Mouse (Mus musculus) limb, embryonic 12.5 days (tissue): ENCODE measurements around the gene Tarsl2. TPM values are rescaled to one million over a fixed set of nuclear protein-coding genes. Genes with fewer than 3 reads are reported as not detected.
A peak's percentile ranks its signal among the peaks of the same experiment; 100 is the strongest.

Experiments
- ATAC-seq: fragments of 200-750 bp; cut with Nextera tagmentation; 2 replicates; pipeline ENCODE4 v1.8.0; 2017; ENCODE audit warnings: low read depth, moderate TSS enrichment; ENCODE audit not compliant: insufficient number of reproducible peaks, insufficient read depth, low FRiP score, low TSS enrichment
- H3K27ac ChIP-seq: fragments of 300-500 bp; sonication (generic); 2 replicates; pipeline ENCODE4 v1.5.1; 2016; ENCODE audit warnings: mild to moderate bottlenecking, moderate library complexity
- H3K27me3 ChIP-seq: fragments of 300-500 bp; sonication (generic); 2 replicates; pipeline ENCODE4 v1.6.1; 2016; ENCODE audit warnings: mild to moderate bottlenecking, moderate library complexity
- H3K36me3 ChIP-seq: fragments of 300-500 bp; sonication (generic); 2 replicates; pipeline ENCODE4 v1.6.1; 2016; ENCODE audit warnings: mild to moderate bottlenecking, moderate library complexity
- H3K4me1 ChIP-seq: fragments of 300-500 bp; sonication (generic); replicated peaks from 2 replicates; pipeline ENCODE4 v1.6.1; 2016
- H3K4me2 ChIP-seq: fragments of 300-500 bp; sonication (generic); 2 replicates; pipeline ENCODE4 v1.6.1; 2016; ENCODE audit warnings: mild to moderate bottlenecking, moderate library complexity
- H3K4me3 ChIP-seq: fragments of 300-500 bp; sonication (generic); replicated peaks from 2 replicates; pipeline ENCODE4 v1.5.1; 2016; ENCODE audit warnings: mild to moderate bottlenecking
- H3K9ac ChIP-seq: fragments of 300-500 bp; sonication (generic); replicated peaks from 2 replicates; pipeline ENCODE4 v1.6.1; 2016; ENCODE audit warnings: mild to moderate bottlenecking, moderate library complexity
- H3K9me3 ChIP-seq: fragments of 300-500 bp; sonication (generic); 2 replicates; pipeline ENCODE4 v1.6.1; 2016; ENCODE audit warnings: mild to moderate bottlenecking, moderate library complexity
- WGBS: fragments of 180-500 bp; shearing (Covaris S2); methylation state at CpG from one replicate; pipeline ENCODE4 v1.1.7; 2016; 5-methylcytosine and 5-hydroxymethylcytosine counted together
- polyA plus RNA-seq: library from polyadenylated mRNA; unstranded; fragments of >200 nt; fragmentation: Nextera tagmentation; extraction: Ambion mirVana; gene quantifications from 2 replicates; pipeline ENCODE4 v1.2.1, GENCODE M21; 2016

Tarsl2 gene
- polyA plus RNA-seq, 1 experiment from 2014 or later, result 11.6 TPM

DNA sequence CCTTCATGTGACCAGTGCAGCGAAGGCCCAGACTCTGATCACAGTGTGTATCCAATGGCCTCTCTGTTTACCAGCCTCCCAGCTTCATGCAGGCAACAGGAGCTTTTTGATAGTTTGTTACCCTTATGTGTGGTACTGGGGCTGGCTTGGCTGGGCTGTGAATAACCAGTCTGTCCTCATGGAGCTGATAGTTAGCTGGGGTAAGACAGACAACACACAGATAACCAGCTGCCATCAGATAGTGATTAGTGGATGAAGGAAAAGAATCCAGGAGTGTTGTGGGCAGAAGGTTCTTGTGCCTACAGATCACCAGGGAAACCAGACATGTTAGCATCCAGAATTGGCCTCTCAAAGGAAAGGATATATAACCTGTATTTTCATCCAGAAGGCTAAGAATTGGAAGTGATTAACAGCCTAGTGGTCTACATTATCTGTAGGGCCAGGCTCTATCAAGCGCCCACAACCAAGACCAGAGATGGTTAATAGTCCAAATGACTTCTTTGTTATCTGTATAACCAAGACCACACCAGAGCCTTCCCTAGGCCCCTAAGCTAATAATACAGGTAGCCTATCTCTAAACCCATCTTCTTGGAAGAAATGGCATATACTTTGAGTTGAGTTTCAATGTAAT lies 12.9 kb downstream of the Tarsl2 start:
- Histone ChIP-seq H3K4me1 (no peaks in the 10 kb centered on the region), H3K27ac (no peak overlapping the region), H3K9ac (no peak overlapping the region), H3K4me2 (no peak overlapping the region), H3K36me3 (peaks cover 14% of the 10 kb centered on the region; the same call in 1 of the 2 replicates), H3K27me3 (no peaks in the 10 kb centered on the region), H3K9me3 (no peaks in the 10 kb centered on the region), H3K4me3 (no peak overlapping the region)
- WGBS, result 88% methylated on average over 2 of the region's 2 CpGs
- ATAC-seq, result no peak

DNA sequence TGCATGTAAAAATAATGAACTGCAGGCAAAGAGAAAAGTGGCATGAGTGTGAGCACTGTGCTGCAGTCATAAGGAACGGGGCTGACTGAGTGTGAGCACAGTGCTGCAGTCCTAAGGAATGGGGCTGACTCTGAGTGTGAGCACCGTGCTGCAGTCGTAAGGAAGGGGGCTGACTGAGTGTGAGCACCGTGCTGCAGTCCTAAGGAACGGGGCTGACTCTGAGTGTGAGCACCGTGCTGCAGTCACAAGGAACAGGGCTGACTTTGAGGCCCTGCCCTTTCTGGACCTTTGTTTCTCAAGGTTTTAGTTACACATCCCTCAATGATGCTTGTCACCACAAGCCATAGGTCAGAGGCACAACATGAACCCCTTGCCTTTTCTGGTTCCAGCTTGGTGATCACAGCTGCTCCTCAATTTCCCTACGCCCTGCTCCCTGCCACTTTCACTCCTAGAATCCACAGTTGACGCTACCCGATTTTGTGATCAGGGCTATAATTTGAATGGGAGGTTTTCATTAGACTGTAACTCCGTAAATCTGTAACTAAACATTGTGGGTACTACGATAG lies 18.6 kb downstream of the Tarsl2 start:
- Histone ChIP-seq H3K27me3 (no peaks in the 10 kb centered on the region), H3K4me3 (no peak overlapping the region), H3K4me1 (no peaks in the 10 kb centered on the region), H3K9ac (no peak overlapping the region), H3K27ac (no peak overlapping the region), H3K4me2 (no peak overlapping the region), H3K36me3 (peaks cover 8% of the 10 kb centered on the region; the same call in 1 of the 2 replicates), H3K9me3 (no peaks in the 10 kb centered on the region)
- no peak for ATAC-seq
- 83% methylated on average over 11 of the region's 11 CpGs for WGBS

DNA sequence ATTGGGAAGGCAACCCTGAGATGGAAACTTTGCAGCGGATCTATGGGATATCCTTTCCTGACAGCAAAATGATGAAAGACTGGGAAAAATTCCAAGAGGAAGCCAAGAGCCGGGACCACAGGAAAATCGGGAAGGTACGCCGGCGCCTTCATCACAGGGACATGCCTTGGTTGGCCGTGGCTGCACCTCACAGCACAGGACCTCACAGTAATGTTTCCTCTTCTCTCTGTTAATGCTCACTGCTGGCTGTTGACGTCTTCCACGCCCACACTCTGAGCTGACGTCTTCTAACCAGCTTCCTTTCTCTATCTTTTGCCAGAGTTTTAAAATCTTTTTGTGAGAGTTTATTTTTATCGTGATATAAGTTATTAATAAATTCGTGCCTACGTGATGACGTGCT lies 19.2 kb downstream of the Tarsl2 start:
- Histone ChIP-seq H3K9me3 (no peaks in the 10 kb centered on the region), H3K36me3 (peaks cover 8% of the 10 kb centered on the region; the same call in 1 of the 2 replicates), H3K27me3 (no peaks in the 10 kb centered on the region), H3K9ac (no peak overlapping the region), H3K4me1 (no peaks in the 10 kb centered on the region), H3K4me3 (no peak overlapping the region), H3K4me2 (no peak overlapping the region), H3K27ac (no peak overlapping the region)
- ATAC-seq, result no peak
- WGBS, result 90% methylated on average over 14 of the region's 14 CpGs

DNA sequence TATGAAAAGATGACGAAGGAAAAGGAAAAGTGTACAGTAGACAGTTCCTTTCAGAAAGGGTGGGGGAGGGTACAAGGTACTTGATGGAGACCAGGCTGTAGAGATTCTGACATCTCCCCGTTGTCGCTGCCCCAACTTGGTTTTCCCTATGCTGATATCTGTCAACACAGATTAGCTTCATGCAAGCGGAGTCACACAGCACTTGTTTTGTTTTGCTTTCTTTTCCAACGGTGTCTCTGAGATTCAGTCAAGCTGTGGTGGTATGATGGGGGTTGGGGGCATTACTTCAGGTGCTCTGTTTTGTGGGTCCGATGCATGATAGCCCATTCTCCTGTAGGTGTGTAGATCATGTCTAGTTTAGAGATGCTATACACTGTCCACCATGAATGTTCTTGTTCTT lies 22.8 kb downstream of the Tarsl2 start:
- H3K36me3 ChIP-seq, result peaks cover 4% of the 10 kb centered on the region; the same call in 1 of the 2 replicates
- no peaks in the 10 kb centered on the region for H3K4me1 ChIP-seq
- H3K27me3 ChIP-seq, result no peaks in the 10 kb centered on the region
- H3K27ac ChIP-seq, result no peak overlapping the region
- no peak for ATAC-seq
- no peak overlapping the region for H3K4me3 ChIP-seq
- no peak overlapping the region for H3K9ac ChIP-seq
- 87% methylated on average over 6 of the region's 6 CpGs for WGBS
- H3K4me2 ChIP-seq, result no peak overlapping the region
- H3K9me3 ChIP-seq, result no peaks in the 10 kb centered on the region

DNA sequence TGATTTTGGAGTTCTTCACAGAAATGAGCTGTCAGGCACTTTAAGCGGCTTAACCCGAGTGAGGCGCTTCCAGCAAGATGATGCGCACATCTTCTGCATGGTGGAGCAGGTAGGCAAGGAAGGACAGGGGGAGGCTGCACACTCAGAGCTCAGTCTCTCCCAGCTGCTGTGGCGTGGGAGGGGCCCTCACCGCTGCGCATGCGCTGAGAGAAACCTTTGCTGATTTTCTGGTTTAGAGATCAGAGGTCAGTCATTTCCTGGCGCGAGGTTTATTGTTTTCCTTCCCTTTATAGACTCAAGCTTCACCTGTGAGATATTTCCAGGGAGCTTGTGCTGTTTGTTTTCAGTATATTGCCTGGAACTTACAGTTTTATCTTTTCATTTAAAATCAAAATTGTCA lies 33.4 kb downstream of the Tarsl2 start:
- Histone ChIP-seq H3K9me3 (no peaks in the 10 kb centered on the region), H3K9ac (no peak overlapping the region), H3K4me3 (no peak overlapping the region), H3K4me1 (no peaks in the 10 kb centered on the region), H3K4me2 (no peak overlapping the region), H3K27ac (no peak overlapping the region), H3K27me3 (no peaks in the 10 kb centered on the region), H3K36me3 (peaks cover 8% of the 10 kb centered on the region; the same call in 1 of the 2 replicates)
- ATAC-seq, result no peak
- WGBS, result 63% methylated on average over 10 of the region's 10 CpGs

DNA sequence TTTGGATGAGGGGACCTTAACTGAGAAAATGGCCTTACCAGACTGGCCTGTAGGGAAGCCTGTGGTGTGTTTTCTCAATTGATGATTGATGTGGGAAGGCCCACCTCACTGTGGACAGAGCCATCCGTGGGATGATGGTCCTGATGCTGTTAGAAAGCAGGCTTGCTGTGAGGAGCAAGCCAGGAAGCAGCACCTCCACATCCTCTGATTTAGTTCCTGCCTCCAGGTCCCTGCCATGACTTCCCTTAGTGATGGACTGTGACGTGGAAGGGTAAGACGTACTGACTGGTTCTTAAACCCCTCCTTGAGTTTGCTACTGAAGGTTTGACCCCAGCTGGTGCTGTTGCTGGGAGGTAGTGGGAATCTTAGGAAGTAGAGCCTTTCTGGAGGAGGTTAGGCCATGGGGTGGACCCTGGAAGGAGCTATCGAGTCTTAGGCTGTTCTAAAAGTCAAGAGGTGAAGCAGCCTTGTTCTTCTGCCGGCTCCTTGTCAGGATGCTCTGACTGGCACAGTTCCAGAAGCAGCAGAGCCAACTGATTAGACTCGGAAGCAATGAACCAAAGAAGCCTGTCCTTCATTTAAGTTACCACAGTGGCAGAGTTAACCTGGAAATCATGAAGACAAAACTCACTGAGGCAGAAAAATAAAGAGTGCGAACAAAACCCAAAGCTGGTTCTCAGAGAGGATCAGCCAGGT lies 34.4 kb downstream of the Tarsl2 start:
- Histone ChIP-seq H3K27ac (no peak overlapping the region), H3K9ac (no peak overlapping the region)
- ATAC-seq, result no peak

DNA sequence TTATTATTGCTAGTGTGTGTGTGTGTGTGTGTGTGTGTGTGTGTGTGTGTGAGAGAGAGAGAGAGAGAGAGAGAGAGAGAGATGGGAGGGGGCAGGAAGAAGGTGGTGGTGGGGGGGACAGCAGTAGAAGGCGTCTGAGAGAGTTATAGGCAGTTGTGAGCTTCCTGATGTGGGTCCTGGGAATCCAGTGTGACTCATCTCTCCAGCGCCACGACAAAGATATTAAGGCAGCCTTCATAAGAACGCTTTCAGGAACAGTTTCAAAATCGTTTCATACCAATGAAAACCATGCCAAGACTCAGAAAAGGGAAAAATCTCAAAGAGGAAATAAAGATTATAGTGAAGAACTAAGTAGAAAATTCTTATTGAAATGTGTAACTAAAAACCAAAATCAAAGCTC lies 36.5 kb downstream of the Tarsl2 start:
- Histone ChIP-seq H3K4me1 (peaks cover 4% of the 10 kb centered on the region; the same call in 1 of the 2 replicates), H3K4me3 (no peak overlapping the region), H3K36me3 (peaks cover 4% of the 10 kb centered on the region; the same call in 1 of the 2 replicates), H3K27ac (no peak overlapping the region), H3K9me3 (no peaks in the 10 kb centered on the region), H3K4me2 (no peak overlapping the region), H3K27me3 (no peaks in the 10 kb centered on the region), H3K9ac (no peak overlapping the region)
- 68% methylated on average over 5 of the region's 5 CpGs for WGBS
- no peak for ATAC-seq

More for the DNA sequence above, 34.4 kb downstream of the Tarsl2 start:
- Histone ChIP-seq H3K4me3 (no peak overlapping the region), H3K36me3 (peaks cover 10% of the 10 kb centered on the region; the same call in 1 of the 2 replicates), H3K9me3 (no peaks in the 10 kb centered on the region), H3K4me1 (no peaks in the 10 kb centered on the region), H3K27me3 (no peaks in the 10 kb centered on the region), H3K4me2 (no peak overlapping the region)
- 79% methylated on average over 7 of the region's 7 CpGs for whole genome bisulfite sequencing

DNA sequence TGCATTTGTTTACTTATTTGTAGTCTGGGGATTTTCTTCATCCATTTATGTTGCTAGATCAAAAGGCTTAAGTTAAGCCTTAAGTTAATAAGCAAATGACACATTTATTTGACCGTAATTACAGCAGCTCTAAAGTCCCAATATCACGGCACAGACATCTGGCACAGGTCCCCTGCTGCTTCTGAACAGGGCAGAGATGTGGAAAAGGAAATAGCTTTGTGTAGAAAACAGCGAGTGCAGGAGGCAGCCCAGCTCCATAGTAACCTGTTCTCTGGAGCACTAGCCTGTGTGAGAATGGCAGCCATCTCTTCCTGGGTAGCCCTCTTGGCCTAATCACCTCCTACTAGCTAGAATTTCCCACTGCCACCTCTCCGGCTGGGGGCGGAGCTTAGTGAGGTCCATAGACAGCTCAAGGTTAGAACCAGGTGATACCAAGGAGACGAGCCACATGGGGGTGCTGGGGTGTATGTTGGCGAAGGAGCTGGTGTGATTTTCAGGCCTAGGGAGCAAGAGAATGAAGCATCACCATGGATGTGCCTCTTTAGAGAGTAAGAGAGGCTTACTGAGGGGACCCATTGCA lies 39.6 kb downstream of the Tarsl2 start:
- H3K9me3 ChIP-seq, result no peaks in the 10 kb centered on the region
- ATAC-seq, result no peak
- H3K9ac ChIP-seq, result no peak overlapping the region
- no peaks in the 10 kb centered on the region for H3K27me3 ChIP-seq
- H3K36me3 ChIP-seq, result peaks cover 4% of the 10 kb centered on the region; the same call in 1 of the 2 replicates
- H3K4me3 ChIP-seq, result no peak overlapping the region
- WGBS, result 37% methylated on average over 7 of the region's 7 CpGs
- no peak overlapping the region for H3K4me2 ChIP-seq
- peaks cover 4% of the 10 kb centered on the region; the same call in 1 of the 2 replicates for H3K4me1 ChIP-seq
- H3K27ac ChIP-seq, result no peak overlapping the region

DNA sequence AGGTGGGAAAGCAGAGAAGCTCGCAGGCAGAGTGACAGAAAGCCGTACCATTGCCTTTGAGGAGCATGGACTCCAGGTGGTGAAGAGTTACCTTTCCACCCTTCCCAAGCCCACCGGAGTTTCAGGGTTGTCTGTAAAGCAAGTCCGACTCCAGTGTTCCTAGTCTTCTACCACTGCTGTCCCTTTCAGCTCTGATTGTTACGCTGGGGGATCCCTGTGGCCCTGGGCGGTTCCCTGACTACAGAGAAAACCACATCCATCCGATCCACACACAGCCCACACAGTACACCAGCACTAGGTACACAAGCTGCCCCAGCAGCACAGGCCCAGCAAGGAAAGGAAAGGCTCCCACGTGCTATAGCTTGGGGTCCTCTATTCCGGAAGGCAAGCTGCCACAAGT lies 42.0 kb downstream of the Tarsl2 start:
- WGBS, result 89% methylated on average over 9 of the region's 9 CpGs
- peaks cover 4% of the 10 kb centered on the region; the same call in 1 of the 2 replicates for H3K4me1 ChIP-seq
- H3K4me3 ChIP-seq, result no peak overlapping the region
- ATAC-seq, result no peak
- H3K27ac ChIP-seq, result no peak overlapping the region
- no peak overlapping the region for H3K9ac ChIP-seq
- H3K36me3 ChIP-seq, result peaks cover 4% of the 10 kb centered on the region; the same call in 1 of the 2 replicates
- H3K4me2 ChIP-seq, result no peak overlapping the region
- no peaks in the 10 kb centered on the region for H3K27me3 ChIP-seq
- H3K9me3 ChIP-seq, result no peaks in the 10 kb centered on the region

DNA sequence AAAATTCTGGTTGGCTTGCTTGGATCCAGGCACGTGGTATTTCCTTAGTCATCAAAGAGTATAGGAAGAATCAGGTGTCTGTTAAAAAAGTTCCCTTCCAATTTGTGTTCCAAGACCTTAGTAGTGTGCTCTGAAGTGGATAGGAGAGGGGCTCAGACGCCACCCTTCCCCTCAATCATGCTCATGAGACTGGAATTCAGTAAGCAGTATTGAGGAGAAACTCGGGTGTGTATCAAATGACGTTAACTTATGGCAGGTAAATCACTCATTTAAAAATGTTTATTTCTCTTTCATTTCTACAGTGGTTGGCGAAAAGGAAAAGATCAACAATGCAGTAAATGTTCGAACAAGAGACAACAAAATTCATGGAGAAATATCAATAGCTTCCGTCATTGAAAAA lies 46.2 kb downstream of the Tarsl2 start, which contains the start of gene Tm2d3:
Gene Tm2d3, plus strand, starts transcription at position 301 of the 400 bp plus-strand sequence.
- Histone ChIP-seq H3K27ac (no peak within 1 kb of the TSS), H3K4me2 (no peak within 1 kb of the TSS), H3K36me3 (peaks cover 6% of the 10 kb centered on the region), H3K9me3 (no peaks in the 10 kb centered on the region), H3K4me3 (no peak within 1 kb of the TSS), H3K27me3 (no peaks in the 10 kb centered on the region), H3K4me1 (peaks cover 20% of the 10 kb centered on the region), H3K9ac (no peak within 1 kb of the TSS)
- no peak for ATAC-seq
- 88% methylated on average over 7 of the region's 7 CpGs for WGBS

DNA sequence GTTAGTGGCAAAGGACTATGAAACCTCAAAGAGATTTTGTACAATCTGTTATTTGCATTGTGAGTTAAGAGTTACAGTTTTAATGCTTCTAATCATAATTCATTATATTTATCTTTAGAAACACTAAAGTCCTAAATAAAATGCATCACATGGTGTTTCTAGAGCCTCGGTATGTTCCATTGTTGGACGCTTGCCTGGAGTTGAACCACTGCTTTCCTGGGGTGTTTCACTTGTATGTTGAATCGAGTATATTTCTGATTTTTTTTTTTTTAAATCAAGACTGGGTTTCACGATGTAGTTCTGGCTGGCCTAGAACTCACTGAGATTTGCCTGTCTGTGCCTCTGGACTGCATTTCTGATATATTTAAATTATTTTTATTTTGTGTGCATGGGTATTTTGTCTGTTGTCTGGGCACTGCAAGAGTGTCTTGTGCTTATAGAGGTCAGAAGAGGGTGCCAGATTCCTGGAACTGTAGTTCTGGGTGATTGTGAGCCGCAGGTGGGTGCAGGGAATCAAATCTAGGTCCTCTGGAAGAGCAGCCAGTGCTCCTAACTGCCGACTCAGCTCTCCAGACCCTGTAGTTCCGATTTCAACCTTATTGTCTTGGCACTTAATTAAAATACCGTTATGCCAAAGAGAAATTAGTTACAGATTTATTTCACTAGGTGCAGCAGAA lies 47.4 kb downstream of the Tarsl2 start:
- ATAC-seq, result no peak
- H3K9ac ChIP-seq, result no peak overlapping the region
- no peak overlapping the region for H3K4me3 ChIP-seq
- peak overlapping the region; percentile 82; the same call in 1 of the 2 replicates for H3K4me2 ChIP-seq
- 77% methylated on average over 8 of the region's 8 CpGs for WGBS
- H3K27ac ChIP-seq, result no peak overlapping the region
- no peaks in the 10 kb centered on the region for H3K9me3 ChIP-seq
- peaks cover 14% of the 10 kb centered on the region for H3K36me3 ChIP-seq
- H3K27me3 ChIP-seq, result no peaks in the 10 kb centered on the region
- peaks cover 20% of the 10 kb centered on the region for H3K4me1 ChIP-seq
